Mouse (Mus musculus) hindbrain, embryonic 10.5 days (tissue): ENCODE measurements around the gene Gm6803. TPM values are rescaled to one million over a fixed set of nuclear protein-coding genes. Genes with fewer than 3 reads are reported as not detected.
"Not testable (repeated sequence)": the region's sequence is repeated elsewhere in the genome, so short reads cannot be mapped to it uniquely, and the experiment has no call there.

Experiments
- DNase-seq: peaks from one replicate; pipeline ENCODE4 v3.0.0-alpha.2; 2017; ENCODE audit warnings: low spot score
- H3K27ac ChIP-seq: fragments of 300-500 bp; sonication (generic); 2 replicates; pipeline ENCODE4 v1.5.1; 2016; ENCODE audit warnings: mild to moderate bottlenecking, moderate library complexity
- H3K27me3 ChIP-seq: fragments of 300-500 bp; sonication (generic); 2 replicates; pipeline ENCODE4 v1.6.1; 2016; ENCODE audit warnings: mild to moderate bottlenecking; ENCODE audit not compliant: poor library complexity, insufficient read depth, severe bottlenecking
- H3K36me3 ChIP-seq: fragments of 300-500 bp; sonication (generic); 2 replicates; pipeline ENCODE4 v1.6.1; 2016; ENCODE audit warnings: mild to moderate bottlenecking, moderate library complexity
- H3K4me1 ChIP-seq: fragments of 300-500 bp; sonication (generic); replicated peaks from 2 replicates; pipeline ENCODE4 v1.6.1; 2016; ENCODE audit warnings: mild to moderate bottlenecking
- H3K4me3 ChIP-seq: fragments of 300-500 bp; sonication (generic); 2 replicates; pipeline ENCODE4 v1.5.1; 2016; ENCODE audit warnings: mild to moderate bottlenecking, moderate library complexity
- H3K9me3 ChIP-seq: fragments of 300-500 bp; sonication (generic); 2 replicates; pipeline ENCODE4 v1.6.1; 2016; ENCODE audit warnings: mild to moderate bottlenecking, moderate library complexity
- WGBS: fragments of 180-500 bp; shearing (Covaris S2); methylation state at CpG from one replicate; pipeline ENCODE4 v1.1.7; 2016; 5-methylcytosine and 5-hydroxymethylcytosine counted together
- polyA plus RNA-seq: library from polyadenylated mRNA; unstranded; fragments of >200 nt; fragmentation: Nextera tagmentation; extraction: Ambion mirVana; gene quantifications from 2 replicates; pipeline ENCODE4 v1.2.1, GENCODE M21; 2016

Gm6803 gene
- polyA plus RNA-seq: not detected in 2 replicates

DNA sequence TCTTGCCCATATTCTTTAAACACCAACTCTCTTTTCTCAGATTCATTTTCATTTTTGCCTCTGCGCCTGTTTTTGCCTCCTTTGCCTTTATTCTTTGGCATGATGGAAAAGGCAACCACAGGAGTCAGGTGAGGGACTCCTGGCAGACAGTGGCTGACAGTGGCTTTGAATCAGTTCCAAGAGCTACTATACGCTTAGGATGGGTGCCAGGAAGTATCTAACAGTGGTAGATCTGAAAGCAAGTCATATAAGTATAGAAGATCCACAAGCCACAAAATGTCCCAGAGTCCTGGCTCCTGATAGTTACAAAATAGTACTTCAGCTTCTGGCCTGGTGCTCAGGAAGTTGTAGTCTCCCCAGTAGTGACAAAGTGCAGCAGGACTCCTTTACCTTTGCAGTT, at the start of gene Gm6803:
Gm6803 (minus strand) TSS at position 101 of the 400 bp plus-strand sequence.
- H3K4me3 ChIP-seq, H3K36me3 ChIP-seq, H3K9me3 ChIP-seq, DNase-seq, H3K27ac ChIP-seq, H3K4me1 ChIP-seq, H3K27me3 ChIP-seq: not testable (repeated sequence)
- WGBS: 83% methylated on average over 2 of the region's 2 CpGs

DNA sequence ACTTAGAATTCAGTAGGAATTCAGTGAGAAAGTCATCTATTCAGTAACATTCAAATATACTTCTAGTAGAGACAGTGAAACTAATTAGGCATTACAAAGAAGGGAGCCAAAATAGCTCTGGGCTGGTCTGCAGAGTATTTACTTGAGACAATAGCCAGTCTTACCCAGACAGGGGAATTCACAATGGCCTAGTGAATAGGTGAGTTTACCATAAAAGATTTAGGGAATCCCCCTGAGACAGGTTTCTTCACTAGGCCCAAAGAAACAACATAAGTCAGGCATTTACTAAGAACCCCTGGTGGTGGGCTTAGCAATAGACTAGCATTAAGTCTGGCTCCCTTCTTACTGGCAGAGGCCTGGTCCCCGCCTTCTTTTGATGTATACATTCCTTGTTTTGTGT, 26.7 kb upstream of the Gm6803 start:
- not testable (repeated sequence) for H3K4me3 ChIP-seq, H3K36me3 ChIP-seq, DNase-seq, H3K9me3 ChIP-seq, H3K27ac ChIP-seq, H3K27me3 ChIP-seq, H3K4me1 ChIP-seq
- 50% methylated on average over 1 of the region's 1 CpGs for WGBS

GRCm38 (mm10) chr12:88039703-88040102, 21.1 kb upstream of the Gm6803 start:
- not testable (repeated sequence) for H3K36me3 ChIP-seq, H3K4me3 ChIP-seq, H3K27me3 ChIP-seq, H3K4me1 ChIP-seq, DNase-seq, H3K27ac ChIP-seq
- 87% methylated on average over 1 of the region's 1 CpGs for WGBS
- peaks cover 11% of the 10 kb centered on the region; the same call in 1 of the 2 replicates for H3K9me3 ChIP-seq

DNA sequence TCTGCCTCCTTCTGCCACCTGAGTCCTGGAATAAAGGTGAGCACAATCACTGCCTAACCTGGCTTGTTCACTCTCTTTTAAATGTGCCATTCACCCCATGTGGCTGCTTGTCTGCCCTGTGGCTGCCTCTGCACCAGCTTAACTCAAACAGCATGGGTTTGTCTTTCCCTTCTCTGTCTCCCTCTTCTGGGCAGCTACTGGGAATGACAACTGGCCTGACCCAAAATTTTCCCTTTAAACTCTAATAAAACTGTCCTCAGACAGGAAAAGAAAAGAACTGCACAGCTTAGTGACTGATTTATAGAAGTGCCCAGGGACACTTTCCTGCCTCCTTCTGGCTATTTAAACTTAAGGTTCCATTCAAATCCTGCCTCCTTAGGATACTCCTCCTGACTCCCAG, 20.5 kb upstream of the Gm6803 start:
- DNase-seq, H3K27ac ChIP-seq, H3K4me3 ChIP-seq, H3K36me3 ChIP-seq, H3K4me1 ChIP-seq, H3K27me3 ChIP-seq: not testable (repeated sequence)
- peaks cover 12% of the 10 kb centered on the region; the same call in 1 of the 2 replicates for H3K9me3 ChIP-seq

DNA sequence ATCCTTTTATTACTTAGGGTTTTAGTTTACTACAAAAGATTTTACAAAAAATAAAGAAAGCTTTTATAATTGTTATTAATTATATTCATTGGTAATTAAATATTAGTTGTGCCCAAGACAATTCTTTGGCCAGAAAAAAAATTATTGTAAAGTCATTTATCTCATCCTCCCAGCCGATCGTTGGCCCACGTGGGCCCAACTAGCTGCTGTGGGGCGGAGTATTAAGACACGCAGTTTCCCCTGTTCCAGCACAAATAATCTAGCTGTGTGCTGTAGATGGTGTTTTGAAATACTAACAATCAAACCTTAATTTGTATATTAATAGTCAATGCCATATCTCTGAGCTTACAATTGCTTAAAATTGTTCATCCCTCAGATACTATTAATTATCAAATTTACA, 13.7 kb upstream of the Gm6803 start:
- H3K9me3 ChIP-seq: peaks cover 25% of the 10 kb centered on the region
- not testable (repeated sequence) for H3K27ac ChIP-seq, H3K36me3 ChIP-seq, DNase-seq, H3K4me3 ChIP-seq, H3K27me3 ChIP-seq, H3K4me1 ChIP-seq
- WGBS: 93% methylated on average over 5 of the region's 5 CpGs

- 79% methylated on average over 1 of the region's 1 CpGs for WGBS
- not testable (repeated sequence) for H3K27ac ChIP-seq, H3K4me1 ChIP-seq, H3K27me3 ChIP-seq, H3K36me3 ChIP-seq, DNase-seq, H3K4me3 ChIP-seq
- H3K9me3 ChIP-seq: peaks cover 12% of the 10 kb centered on the region
These were observed 8.1 kb upstream of the Gm6803 start, which contains the start of gene Gm2056 for GRCm38 (mm10) chr12:88026704-88027103. TSS of gene Gm2056 (plus strand) at chr12:88027004.

- H3K27me3 ChIP-seq, H3K4me3 ChIP-seq, H3K9me3 ChIP-seq, H3K27ac ChIP-seq, H3K4me1 ChIP-seq, H3K36me3 ChIP-seq, DNase-seq: not testable (repeated sequence)
- WGBS: 100% methylated on average over 1 of the region's 1 CpGs
These were observed 7.0 kb downstream of the Gm6803 start, which contains the start of gene Gm2075 for GRCm38 (mm10) chr12:88011548-88011947. TSS of gene Gm2075 (plus strand) at chr12:88011848.

- not testable (repeated sequence) for H3K27me3 ChIP-seq, H3K36me3 ChIP-seq, H3K4me3 ChIP-seq, H3K9me3 ChIP-seq, DNase-seq, H3K4me1 ChIP-seq, H3K27ac ChIP-seq
- WGBS: 82% methylated on average over 3 of the region's 3 CpGs
These were observed 14.5 kb downstream of the Gm6803 start for GRCm38 (mm10) chr12:88004118-88004517.

- not testable (repeated sequence) for H3K9me3 ChIP-seq, H3K27me3 ChIP-seq, H3K36me3 ChIP-seq, DNase-seq, H3K27ac ChIP-seq, H3K4me3 ChIP-seq, H3K4me1 ChIP-seq
These were observed 34.6 kb downstream of the Gm6803 start for GRCm38 (mm10) chr12:87984000-87984399.

Other genes with a start within 250 kb of the Gm6803 start
- gene Gm21319, start 243.0 kb downstream of the Gm6803 start, polyA plus RNA-seq: not detected in 2 replicates
- gene Gm21936, start 223.3 kb downstream of the Gm6803 start, polyA plus RNA-seq: not detected in 2 replicates
- not detected in 2 replicates for gene BB287469, start 202.2 kb downstream of the Gm6803 start, polyA plus RNA-seq
- gene Gm2001, start 176.4 kb downstream of the Gm6803 start, polyA plus RNA-seq: not detected in 2 replicates
- gene Gm2016, start 144.7 kb downstream of the Gm6803 start, polyA plus RNA-seq: not detected in 2 replicates
- gene Gm2022, start 123.4 kb downstream of the Gm6803 start, polyA plus RNA-seq: not detected in 2 replicates
- gene Gm2035, start 98.9 kb downstream of the Gm6803 start, polyA plus RNA-seq: not detected in 2 replicates
- gene Gm2042, start 64.7 kb downstream of the Gm6803 start, polyA plus RNA-seq: not detected in 2 replicates
- not detected in 2 replicates for gene Gm2075, start 6.9 kb downstream of the Gm6803 start, polyA plus RNA-seq
- gene Gm2056, start 8.2 kb upstream of the Gm6803 start, polyA plus RNA-seq: not detected in 2 replicates
- gene Gm16368, start 64.9 kb upstream of the Gm6803 start, polyA plus RNA-seq: not detected in 2 replicates
- gene Gm10436, start 163.3 kb upstream of the Gm6803 start, polyA plus RNA-seq: not detected in 2 replicates
- not detected in 2 replicates for gene Gm8332, start 231.3 kb upstream of the Gm6803 start, polyA plus RNA-seq